ENCODE assay signal across 16 mouse cellular contexts in genomic region chr4:134542726-134543125, GRCm38 (mm10). TPM values are rescaled to one million over a fixed set of nuclear protein-coding genes. Genes with fewer than 3 reads are reported as not detected.
DNase-seq lines count a peak whose midpoint lies in the region; ATAC-seq and TF ChIP-seq lines count a peak whose summit lies in the region.
"Had no signal": no experiment of that assay in that cellular context is flagged by ENCODE, and none has a peak within 500 bp of the region (broad histone marks: within the 10 kb centered on the region; RNA-seq: fewer than 3 reads in every experiment).

No protein-coding gene starts in this region.

- intact Hi-C loops in gastrocnemius, adult 2 months (cut with DNase I), result loop anchor here (1.0 to 5.0 kb wide), 4 partner anchors 45 to 340 kb away; no protein-coding TSS in a partner anchor

- no peak overlapping the region for H3K27ac ChIP-seq in gastrocnemius, adult 2 months
- H3K27ac ChIP-seq in midbrain, embryonic 11.5 days (ENCODE audit: low read depth, low read length), result no peak overlapping the region
- no peak overlapping the region for H3K27ac ChIP-seq in midbrain, embryonic 15.5 days
- H3K27ac ChIP-seq: heart, embryonic 13.5 days; hindbrain, embryonic 10.5 days; hindbrain, embryonic 15.5 days; layer of hippocampus, adult 2 months; left cerebral cortex, adult 2 months; limb, embryonic 15.5 days; stomach, embryonic 15.5 days had no signal

- no peaks in the 10 kb centered on the region for H3K9me3 ChIP-seq in midbrain, embryonic 11.5 days (ENCODE audit: control insufficient read depth, low read length)
- H3K9me3 ChIP-seq in midbrain, embryonic 15.5 days, result no peaks in the 10 kb centered on the region
- H3K9me3 ChIP-seq: heart, embryonic 13.5 days; hindbrain, embryonic 10.5 days; hindbrain, embryonic 15.5 days; limb, embryonic 15.5 days; stomach, embryonic 15.5 days had no signal

- peak; percentile 19 for DNase-seq in gastrocnemius, adult 2 months
- DNase-seq in gastrocnemius, adult 18-20 months (ENCODE audit: low spot score), result no peak
- no peak for DNase-seq in midbrain, embryonic 11.5 days (ENCODE audit: low spot score, missing footprints)
- peak; percentile 30 for DNase-seq in thymus, postnatal 14 days
- DNase-seq in thymus, postnatal 25 days, result no peak

- H3K9ac ChIP-seq in midbrain, embryonic 11.5 days (ENCODE audit: low read length), result no peak overlapping the region
- no peak overlapping the region for H3K9ac ChIP-seq in midbrain, embryonic 15.5 days
- H3K9ac ChIP-seq: hindbrain, embryonic 15.5 days; limb, embryonic 15.5 days; stomach, embryonic 15.5 days had no signal

- H3K4me2 ChIP-seq in midbrain, embryonic 11.5 days, result no peak overlapping the region
- no peak overlapping the region for H3K4me2 ChIP-seq in midbrain, embryonic 15.5 days
- H3K4me2 ChIP-seq: heart, embryonic 13.5 days; hindbrain, embryonic 15.5 days; limb, embryonic 15.5 days; stomach, embryonic 15.5 days had no signal

- no peaks in the 10 kb centered on the region for H3K27me3 ChIP-seq in midbrain, embryonic 11.5 days (ENCODE audit: control insufficient read depth, insufficient read depth, low read length)
- no peaks in the 10 kb centered on the region for H3K27me3 ChIP-seq in midbrain, embryonic 15.5 days (replicated peaks)
- H3K27me3 ChIP-seq: heart, embryonic 13.5 days; hindbrain, embryonic 15.5 days; limb, embryonic 15.5 days; Patski; stomach, embryonic 15.5 days had no signal

- H3K4me3 ChIP-seq in gastrocnemius, adult 2 months, result no peak overlapping the region
- H3K4me3 ChIP-seq in midbrain, embryonic 11.5 days (ENCODE audit: low read depth, low read length), result no peak overlapping the region
- H3K4me3 ChIP-seq in midbrain, embryonic 15.5 days, result no peak overlapping the region
- H3K4me3 ChIP-seq: erythroblast, embryonic 14.5 days; heart, embryonic 13.5 days; hindbrain, embryonic 10.5 days; hindbrain, embryonic 15.5 days; layer of hippocampus, adult 2 months; left cerebral cortex, adult 2 months; limb, embryonic 15.5 days; stomach, embryonic 15.5 days had no signal

- no peak for TF ChIP-seq CTCF in gastrocnemius, adult 2 months (IDR thresholded peaks at IDR 0.05)

- peak; percentile 30; the same call in 1 of the 2 replicates for ATAC-seq in midbrain, embryonic 11.5 days (ENCODE audit: low FRiP score)
- ATAC-seq in midbrain, embryonic 15.5 days (replicated peaks), result no peak
- ATAC-seq in megakaryocyte-erythroid progenitor cell, adult 5-6 weeks (replicated peaks; ENCODE audit: low FRiP score, low TSS enrichment, poor library complexity, severe bottlenecking), result no peak

- peaks cover 13% of the 10 kb centered on the region for H3K36me3 ChIP-seq in midbrain, embryonic 11.5 days (ENCODE audit: control insufficient read depth, insufficient read depth, low read length)
- peaks cover 14% of the 10 kb centered on the region; the same call in 1 of the 2 replicates for H3K36me3 ChIP-seq in midbrain, embryonic 15.5 days (replicated peaks)

- 88% methylated on average over 9 of the region's 9 CpGs for WGBS in midbrain, embryonic 11.5 days
- 93% methylated on average over 9 of the region's 9 CpGs for WGBS in midbrain, embryonic 15.5 days

- no peaks in the 10 kb centered on the region for H3K4me1 ChIP-seq in midbrain, embryonic 11.5 days (ENCODE audit: control insufficient read depth, insufficient read depth, low read length)
- H3K4me1 ChIP-seq in midbrain, embryonic 15.5 days, result peaks cover 7% of the 10 kb centered on the region

RNA-seq across cellular contexts. Expression of gene Mtfr1l, which starts 7.5 kb away (rescaled TPM):
- 100 to 1,000 TPM; 131 to 136 TPM for total RNA-seq in gastrocnemius, adult 2 months (2021)
- 100 to 1,000 TPM; 139 to 147 TPM for total RNA-seq in gastrocnemius, adult 18-20 months (2021)
- 132 and 140 TPM in 2 replicates for polyA plus RNA-seq in midbrain, embryonic 11.5 days (2014; fragmentation: Nextera tagmentation; extraction: Ambion mirVana)
- polyA plus RNA-seq in midbrain, embryonic 15.5 days (2015; fragmentation: Nextera tagmentation; extraction: Ambion mirVana), result 164 and 173 TPM in 2 replicates
- 76.1 and 80.1 TPM in 2 replicates for total RNA-seq in megakaryocyte-erythroid progenitor cell, adult 5-6 weeks (2014; fragmentation: Nextera tagmentation)
- 41.5 and 67.4 TPM in 2 replicates for total RNA-seq in megakaryocyte-erythroid progenitor cell, adult 5-6 weeks (2017)

RNA-seq across cellular contexts. Expression of gene Selenon, which starts 9.2 kb away (rescaled TPM):
- total RNA-seq in gastrocnemius, adult 2 months (2021), result 1 to 10 TPM; 4.4 to 6.3 TPM
- 1 to 10 TPM; 4.2 to 4.9 TPM for total RNA-seq in gastrocnemius, adult 18-20 months (2021)
- polyA plus RNA-seq in midbrain, embryonic 11.5 days (2014; fragmentation: Nextera tagmentation; extraction: Ambion mirVana), result 19.1 and 24.6 TPM in 2 replicates
- polyA plus RNA-seq in midbrain, embryonic 15.5 days (2015; fragmentation: Nextera tagmentation; extraction: Ambion mirVana), result 28.3 and 35.6 TPM in 2 replicates
- 17.7 and 18.4 TPM in 2 replicates for total RNA-seq in megakaryocyte-erythroid progenitor cell, adult 5-6 weeks (2014; fragmentation: Nextera tagmentation)
- 1.6 and 3.6 TPM in 2 replicates for total RNA-seq in megakaryocyte-erythroid progenitor cell, adult 5-6 weeks (2017)

RNA-seq across cellular contexts. Expression of gene Aunip, which starts 31.9 kb away (rescaled TPM):
- not detected for total RNA-seq in gastrocnemius, adult 2 months (2021)
- not detected for total RNA-seq in gastrocnemius, adult 18-20 months (2021)
- polyA plus RNA-seq in midbrain, embryonic 11.5 days (2014; fragmentation: Nextera tagmentation; extraction: Ambion mirVana), result 7.8 and 7.9 TPM in 2 replicates
- 1.3 and 1.9 TPM in 2 replicates for polyA plus RNA-seq in midbrain, embryonic 15.5 days (2015; fragmentation: Nextera tagmentation; extraction: Ambion mirVana)
- 18.4 and 23.7 TPM in 2 replicates for total RNA-seq in megakaryocyte-erythroid progenitor cell, adult 5-6 weeks (2014; fragmentation: Nextera tagmentation)
- total RNA-seq in megakaryocyte-erythroid progenitor cell, adult 5-6 weeks (2017), result 34.6 and 45.8 TPM in 2 replicates

RNA-seq across cellular contexts. Expression of gene Paqr7, which starts 46.2 kb away (rescaled TPM):
- 1 to 10 TPM; 1.7 to 2.3 TPM for total RNA-seq in gastrocnemius, adult 2 months (2021)
- 1 to 10 TPM; 2.9 to 4.4 TPM for total RNA-seq in gastrocnemius, adult 18-20 months (2021)
- 1.3 and 1.4 TPM in 2 replicates for polyA plus RNA-seq in midbrain, embryonic 11.5 days (2014; fragmentation: Nextera tagmentation; extraction: Ambion mirVana)
- polyA plus RNA-seq in midbrain, embryonic 15.5 days (2015; fragmentation: Nextera tagmentation; extraction: Ambion mirVana), result 22.6 and 24.7 TPM in 2 replicates
- total RNA-seq in megakaryocyte-erythroid progenitor cell, adult 5-6 weeks (2014; fragmentation: Nextera tagmentation), result 0.66 and 1.3 TPM in 2 replicates
- total RNA-seq in megakaryocyte-erythroid progenitor cell, adult 5-6 weeks (2017), result 0.47 and 0.80 TPM in 2 replicates
- polyA plus RNA-seq: erythroblast, embryonic 14.5 days had no signal

Comparison
In these comparisons a context has a peak if more than half of its experiments do, and no peak if none do; other contexts are left out.
1. DNase-seq: peak in gastrocnemius, adult 2 months (single experiment) and thymus, postnatal 14 days (single experiment); none in gastrocnemius, adult 18-20 months (single experiment), midbrain, embryonic 11.5 days (single experiment) and thymus, postnatal 25 days (single experiment).
2. RNA of gene Aunip, which starts 31.9 kb away (total RNA-seq): 18.4 to 45.8 TPM in megakaryocyte-erythroid progenitor cell, adult 5-6 weeks; not detected in gastrocnemius, adult 2 months and not detected in gastrocnemius, adult 18-20 months; every median in the first group is over 10 times any median in the second.